Mouse (Mus musculus) embryo, embryonic 10.5 days (tissue): ENCODE measurements around the gene Cd6.
A peak's percentile ranks its signal among the peaks of the same experiment; 100 is the strongest.

Source experiments
- DNase-seq: peaks from one replicate; pipeline ENCODE4 v3.0.0-alpha.2; 2015; ENCODE audit warnings: low spot score

The Cd6 gene

GRCm38 (mm10) chr19:10829436-10830175, at the start of gene Cd6:
Gene Cd6, minus strand, starts transcription at chr19:10830058.
- no peak for DNase-seq

- no peak for DNase-seq
Measured at GRCm38 (mm10) chr19:10878201-10878837, 48.5 kb upstream of the Cd6 start.

GRCm38 (mm10) chr19:10871328-10871961, 41.6 kb upstream of the Cd6 start:
- DNase-seq: no peak

- DNase-seq: no peak
Measured at GRCm38 (mm10) chr19:10870676-10871075, 40.8 kb upstream of the Cd6 start.

- peak; percentile 17 for DNase-seq
Measured at GRCm38 (mm10) chr19:10869886-10870527, 40.1 kb upstream of the Cd6 start, which contains the start of gene Tmem132a. Gene Tmem132a, minus strand, starts transcription at chr19:10869940.

GRCm38 (mm10) chr19:10869241-10869885, 39.5 kb upstream of the Cd6 start:
- peak; percentile 94 for DNase-seq

- peak; percentile 40 for DNase-seq
Measured at GRCm38 (mm10) chr19:10868623-10869141, 38.8 kb upstream of the Cd6 start.

- DNase-seq: no peak
Measured at GRCm38 (mm10) chr19:10867946-10868622, 38.2 kb upstream of the Cd6 start.

- no peak for DNase-seq
Measured at GRCm38 (mm10) chr19:10866351-10866750, 36.5 kb upstream of the Cd6 start.

GRCm38 (mm10) chr19:10860072-10860497, 30.2 kb upstream of the Cd6 start:
- peak; percentile 47 for DNase-seq

GRCm38 (mm10) chr19:10856520-10856919, 26.7 kb upstream of the Cd6 start:
- no peak for DNase-seq

GRCm38 (mm10) chr19:10855422-10855821, 25.6 kb upstream of the Cd6 start:
- no peak for DNase-seq

GRCm38 (mm10) chr19:10847311-10848087, 17.6 kb upstream of the Cd6 start:
- no peak for DNase-seq

- DNase-seq: peak; percentile 15
Measured at GRCm38 (mm10) chr19:10846150-10846549, 16.3 kb upstream of the Cd6 start.

- no peak for DNase-seq
Measured at GRCm38 (mm10) chr19:10845454-10845853, 15.6 kb upstream of the Cd6 start.

- DNase-seq: no peak
Measured at GRCm38 (mm10) chr19:10844206-10844605, 14.3 kb upstream of the Cd6 start.

GRCm38 (mm10) chr19:10842914-10843313, 13.1 kb upstream of the Cd6 start:
- peak; percentile 7 for DNase-seq

GRCm38 (mm10) chr19:10841721-10842626, 12.1 kb upstream of the Cd6 start:
- peak; percentile 76 for DNase-seq
